Mouse (Mus musculus): ENCODE data around the gene Fcho2.

- no peak for TF ChIP-seq POLR2A (IDR thresholded peaks at IDR 0.05; ENCODE audit: borderline replicate concordance, extremely low read depth, insufficient read depth, insufficient read length, poor library complexity, severe bottlenecking)
- TF ChIP-seq CTCF (IDR thresholded peaks at IDR 0.05; ENCODE audit: borderline replicate concordance, extremely low read depth, insufficient read depth, insufficient read length): no peak
Measured at GRCm38 (mm10) chr13:98834199-98834598, 18.9 kb upstream of the Fcho2 start.

Measured in brain, embryonic 14.5 days (tissue).